Mouse (Mus musculus) small intestine, adult 2 months (tissue): ENCODE data around the gene Zfp2. TPM values are rescaled to one million over a fixed set of nuclear protein-coding genes. Genes with fewer than 3 reads are reported as not detected.

Source experiments
- H3K27ac ChIP-seq: fragments of 200-500 bp; 2 replicates; pipeline ENCODE4 v1.5.1; 2012; ENCODE audit warnings: low read depth, low read length, control low read depth, inconsistent platforms; ENCODE audit not compliant: insufficient read depth
- H3K27me3 ChIP-seq: fragments of 200-500 bp; 2 replicates; pipeline ENCODE4 v1.6.1; 2012; ENCODE audit warnings: mild to moderate bottlenecking, moderate library complexity, low read length, inconsistent platforms; ENCODE audit not compliant: control insufficient read depth, insufficient read depth
- H3K36me3 ChIP-seq: fragments of 200-500 bp; 2 replicates; pipeline ENCODE4 v1.6.1; 2012; ENCODE audit warnings: mild to moderate bottlenecking, low read length, control low read depth, inconsistent platforms; ENCODE audit not compliant: control insufficient read depth, insufficient read depth
- H3K4me1 ChIP-seq: fragments of 200-500 bp; 2 replicates; pipeline ENCODE4 v1.6.1; 2012; ENCODE audit warnings: low read length, inconsistent platforms, mixed read lengths; ENCODE audit not compliant: control insufficient read depth, insufficient read depth, insufficient read length
- H3K4me3 ChIP-seq: fragments of 200-500 bp; 2 replicates; pipeline ENCODE4 v1.5.1; 2012; ENCODE audit warnings: low read depth, mild to moderate bottlenecking, control low read depth, inconsistent platforms, low read length, moderate library complexity
- CTCF ChIP-seq: fragments of 200-500 bp; IDR thresholded peaks from 2 replicates; pipeline ENCODE4 v1.5.1; 2012; ENCODE audit warnings: low read depth, mild to moderate bottlenecking, control low read depth, inconsistent platforms, low read length, moderate library complexity, mixed read lengths; ENCODE audit not compliant: insufficient replicate concordance, insufficient read length; ENCODE audit errors: extremely low read depth
- POLR2A ChIP-seq: fragments of 200-500 bp; IDR thresholded peaks from 2 replicates; pipeline ENCODE4 v1.6.1; 2012; ENCODE audit warnings: low read depth, mild to moderate bottlenecking, control low read depth, inconsistent platforms, low read length, moderate library complexity
- WGBS: fragments of 180-500 bp; shearing (Covaris S2); methylation state at CpG from one replicate; pipeline ENCODE4 v1.1.7; 2018; 5-methylcytosine and 5-hydroxymethylcytosine counted together
- polyA plus RNA-seq: library from polyadenylated mRNA; depleted of rRNA; stranded (reverse); fragments of >200 nt; gene quantifications from 2 replicates; pipeline ENCODE4 v1.2.3, GENCODE M21; 2012

Zfp2 gene
- polyA plus RNA-seq, 1 experiment, result 0.09 TPM

DNA sequence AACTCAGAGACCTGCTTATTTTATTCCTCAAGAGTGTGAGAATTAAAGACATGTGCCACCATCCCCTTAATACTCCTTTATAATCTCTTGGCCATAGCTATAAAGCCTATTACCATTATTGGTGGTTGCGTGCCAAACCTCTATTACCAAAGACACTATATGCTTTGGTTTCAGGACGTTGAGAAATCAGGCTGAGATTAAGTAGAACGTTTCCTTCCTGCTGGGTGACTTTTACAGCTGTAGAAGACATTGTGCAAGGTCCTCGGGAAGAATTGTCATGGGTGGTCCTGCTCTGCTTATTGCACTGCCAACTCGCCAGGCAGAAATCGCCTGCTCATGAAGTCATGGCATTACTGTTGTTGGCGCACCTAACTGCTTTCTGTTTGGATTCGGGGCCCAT lies 22.5 kb upstream of the Zfp2 start:
- H3K4me3 ChIP-seq, result no peak overlapping the region
- H3K27ac ChIP-seq, result no peak overlapping the region
- H3K27me3 ChIP-seq, result no peaks in the 10 kb centered on the region
- TF ChIP-seq POLR2A (no peak), CTCF (no peak)
- no peaks in the 10 kb centered on the region for H3K36me3 ChIP-seq
- no peaks in the 10 kb centered on the region for H3K4me1 ChIP-seq
- WGBS, result 62% methylated on average over 8 of the region's 8 CpGs

- H3K27ac ChIP-seq, result no peak overlapping the region
- WGBS, result 62% methylated on average over 1 of the region's 1 CpGs
- no peaks in the 10 kb centered on the region for H3K36me3 ChIP-seq
- TF ChIP-seq POLR2A (no peak), CTCF (no peak)
- no peaks in the 10 kb centered on the region for H3K27me3 ChIP-seq
- H3K4me1 ChIP-seq, result no peaks in the 10 kb centered on the region
- H3K4me3 ChIP-seq, result no peak overlapping the region
Measured at GRCm38 (mm10) chr11:50932040-50932439, 16.1 kb upstream of the Zfp2 start.

DNA sequence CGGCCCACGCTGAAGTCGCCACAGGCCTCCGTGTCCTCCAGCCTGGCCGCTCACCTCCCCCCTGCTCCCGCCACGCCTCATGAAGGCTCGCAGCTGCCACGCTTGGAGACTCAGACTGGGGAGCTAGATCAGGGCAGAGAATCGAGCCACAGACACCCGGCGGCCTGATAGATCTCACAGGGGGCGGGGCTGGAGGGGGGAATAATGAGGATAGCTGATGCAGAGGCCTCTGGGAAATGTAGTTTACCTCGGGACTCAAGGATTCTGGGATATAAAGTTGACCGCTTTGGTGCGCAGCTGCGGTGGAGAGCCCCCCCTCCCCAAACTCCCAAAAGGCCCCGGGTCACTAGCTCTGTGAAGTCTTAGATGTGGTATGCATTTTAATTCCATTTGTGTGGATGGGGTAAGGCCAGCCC lies 15.5 kb upstream of the Zfp2 start, which contains the start of gene Zfp354b:
Gene Zfp354b (minus strand): TSS at position 183 of the 416 bp plus-strand sequence.
- H3K27ac ChIP-seq, result no peak within 1 kb of the TSS
- no peaks in the 10 kb centered on the region for H3K27me3 ChIP-seq
- WGBS, result under 1% methylated on average over 18 of the region's 18 CpGs
- H3K4me1 ChIP-seq, result no peaks in the 10 kb centered on the region
- TF ChIP-seq CTCF (no peak), POLR2A (no peak)
- H3K4me3 ChIP-seq, result peak within 1 kb of the TSS; percentile 82
- H3K36me3 ChIP-seq, result no peaks in the 10 kb centered on the region

DNA sequence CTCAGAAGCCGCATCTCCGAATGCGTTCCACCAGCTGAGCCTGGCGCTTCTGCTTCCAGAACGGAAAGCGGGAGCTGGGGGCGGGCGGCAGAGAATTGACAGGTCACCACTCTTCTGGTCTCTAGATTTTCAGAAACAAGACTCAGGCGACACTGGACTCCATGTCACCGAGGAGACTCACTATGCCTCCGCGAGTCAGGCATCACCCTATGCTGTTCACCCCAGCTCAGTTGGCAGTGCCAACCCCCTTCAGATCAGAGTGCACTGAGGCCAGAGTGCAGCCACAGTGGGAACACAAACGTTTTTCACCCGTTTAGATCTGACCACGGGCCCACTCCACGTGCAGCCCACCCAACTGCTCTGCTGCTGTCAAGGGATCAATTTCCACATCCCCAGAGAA lies 15.1 kb upstream of the Zfp2 start:
- under 1% methylated on average over 16 of the region's 16 CpGs for WGBS
- Histone ChIP-seq H3K27ac (no peak overlapping the region), H3K27me3 (no peaks in the 10 kb centered on the region), H3K36me3 (no peaks in the 10 kb centered on the region), H3K4me3 (peak overlapping the region; percentile 82), H3K4me1 (no peaks in the 10 kb centered on the region)
- TF ChIP-seq POLR2A (no peak), CTCF (no peak)

DNA sequence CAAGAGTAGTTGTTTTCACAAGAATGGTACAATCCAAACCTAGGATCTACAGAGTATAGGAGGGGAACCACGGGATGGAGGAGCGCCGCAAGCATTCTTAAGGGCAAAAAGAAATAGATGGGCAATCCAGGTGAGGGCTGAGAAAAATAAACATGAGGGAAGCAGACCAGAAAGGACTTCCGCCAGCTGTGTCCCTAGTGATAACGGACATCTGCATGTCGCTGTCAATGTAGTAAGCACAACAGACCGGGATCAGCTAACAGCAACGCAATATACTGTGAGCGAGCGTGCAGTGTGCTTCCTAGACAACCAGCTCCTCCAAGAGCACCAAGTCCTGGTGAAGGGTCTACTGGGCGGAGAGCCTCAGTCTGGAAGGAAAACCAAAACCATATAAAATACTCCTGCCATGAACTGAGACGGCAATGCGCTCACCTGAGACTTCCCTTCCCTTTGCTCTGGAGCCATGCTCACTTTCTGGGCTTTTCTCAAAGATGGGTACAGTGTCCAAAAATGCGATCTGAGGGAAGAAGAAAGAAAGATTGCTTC lies 14.6 kb upstream of the Zfp2 start:
- Histone ChIP-seq H3K36me3 (no peaks in the 10 kb centered on the region), H3K4me1 (no peaks in the 10 kb centered on the region), H3K4me3 (peak overlapping the region; percentile 82), H3K27me3 (no peaks in the 10 kb centered on the region), H3K27ac (no peak overlapping the region)
- 10% methylated on average over 14 of the region's 14 CpGs for WGBS
- TF ChIP-seq CTCF (no peak), POLR2A (no peak)

- WGBS, result 88% methylated on average over 3 of the region's 3 CpGs
- Histone ChIP-seq H3K4me3 (no peak overlapping the region), H3K27ac (no peak overlapping the region), H3K36me3 (no peaks in the 10 kb centered on the region), H3K27me3 (no peaks in the 10 kb centered on the region), H3K4me1 (no peaks in the 10 kb centered on the region)
- TF ChIP-seq POLR2A (no peak), CTCF (no peak)
Measured at GRCm38 (mm10) chr11:50914461-50914860, 1.5 kb downstream of the Zfp2 start.

GRCm38 (mm10) chr11:50913301-50913700 lies 2.7 kb downstream of the Zfp2 start:
- Histone ChIP-seq H3K27ac (no peak overlapping the region), H3K27me3 (no peaks in the 10 kb centered on the region), H3K36me3 (0 out of 2 replicates have a peak, but pooled peaks cover 3% of the 10 kb centered on the region), H3K4me3 (no peak overlapping the region), H3K4me1 (no peaks in the 10 kb centered on the region)
- 95% methylated on average over 1 of the region's 1 CpGs for WGBS
- TF ChIP-seq POLR2A (no peak), CTCF (no peak)
